Mouse (Mus musculus) limb, embryonic 11.5 days (tissue): ENCODE results near the gene Gsx2. TPM values are rescaled to one million over a fixed set of nuclear protein-coding genes. Genes with fewer than 3 reads are reported as not detected.

Experiments
- ATAC-seq: fragments of 200-750 bp; cut with Nextera tagmentation; 2 replicates; pipeline ENCODE4 v1.8.0; 2017; ENCODE audit warnings: low read depth; ENCODE audit not compliant: insufficient number of reproducible peaks, low FRiP score, low TSS enrichment
- DNase-seq: peaks from one replicate; pipeline ENCODE4 v3.0.0-alpha.2; 2015; ENCODE audit warnings: low spot score
- H3K27ac ChIP-seq: fragments of 300-500 bp; sonication (generic); replicated peaks from 2 replicates; pipeline ENCODE4 v1.5.1; 2014; ENCODE audit warnings: low read depth, mild to moderate bottlenecking, low read length
- H3K27me3 ChIP-seq: fragments of 300-500 bp; sonication (generic); 2 replicates; pipeline ENCODE4 v1.6.1; 2014; ENCODE audit warnings: mild to moderate bottlenecking, low read length, mixed read lengths; ENCODE audit not compliant: control insufficient read depth, insufficient read depth
- H3K36me3 ChIP-seq: fragments of 300-500 bp; sonication (generic); 2 replicates; pipeline ENCODE4 v1.6.1; 2014; ENCODE audit warnings: mild to moderate bottlenecking, low read length, moderate library complexity, mixed read lengths; ENCODE audit not compliant: control insufficient read depth, insufficient read depth
- H3K4me1 ChIP-seq: fragments of 300-500 bp; sonication (generic); 2 replicates; pipeline ENCODE4 v1.6.1; 2014; ENCODE audit warnings: low read length, mixed read lengths; ENCODE audit not compliant: control insufficient read depth, insufficient read depth
- H3K4me2 ChIP-seq: fragments of 300-500 bp; sonication (generic); 2 replicates; pipeline ENCODE4 v1.6.1; 2014; ENCODE audit warnings: low read depth, mild to moderate bottlenecking, moderate library complexity; ENCODE audit not compliant: severe bottlenecking
- H3K4me3 ChIP-seq: fragments of 300-500 bp; sonication (generic); 2 replicates; pipeline ENCODE4 v1.5.1; 2014; ENCODE audit warnings: low read depth, low read length
- H3K9ac ChIP-seq: fragments of 300-500 bp; sonication (generic); 2 replicates; pipeline ENCODE4 v1.6.1; 2014; ENCODE audit warnings: mild to moderate bottlenecking, low read length
- H3K9me3 ChIP-seq: fragments of 300-500 bp; sonication (generic); 2 replicates; pipeline ENCODE4 v1.6.1; 2016; ENCODE audit warnings: low read length; ENCODE audit not compliant: control insufficient read depth
- WGBS: fragments of 180-500 bp; shearing (Covaris S2); extraction: QIAGEN DNeasy Blood & Tissue Kit; methylation state at CpG from one replicate; pipeline ENCODE4 v1.1.7; 2014; 5-methylcytosine and 5-hydroxymethylcytosine counted together
- polyA plus RNA-seq: library from polyadenylated mRNA; unstranded; fragments of >200 nt; fragmentation: Nextera tagmentation; extraction: Ambion mirVana; gene quantifications from 2 replicates; pipeline ENCODE4 v1.2.1, GENCODE M21; 2014

Gsx2 gene
- polyA plus RNA-seq, 1 experiment from 2014 or later = not detected

DNA sequence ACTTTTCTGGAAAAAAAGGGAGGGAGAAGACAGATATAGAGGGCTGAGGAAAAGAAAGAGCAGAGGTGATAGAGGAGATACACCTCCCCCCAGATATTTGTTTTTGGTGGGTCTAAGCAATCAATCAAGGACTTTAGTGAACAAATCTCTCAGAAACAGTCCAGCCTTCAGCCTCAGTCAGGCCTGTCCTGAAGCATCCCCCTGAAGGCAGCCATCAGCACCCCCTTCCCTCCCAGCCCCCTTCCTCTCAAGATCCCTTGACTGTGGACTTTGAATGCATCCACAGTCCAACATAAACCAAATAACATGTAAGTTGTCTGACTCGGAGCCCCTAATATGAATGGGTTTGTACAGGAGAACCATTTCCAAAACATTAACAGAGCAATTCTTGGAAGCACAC, 2.2 kb upstream of the Gsx2 start:
- WGBS = 32% methylated on average over 1 of the region's 1 CpGs
- ATAC-seq (no peak), DNase-seq (no peak)
- H3K4me3 ChIP-seq = no peak overlapping the region
- H3K4me1 ChIP-seq = peaks cover 24% of the 10 kb centered on the region
- no peaks in the 10 kb centered on the region for H3K36me3 ChIP-seq
- H3K27ac ChIP-seq = no peak overlapping the region
- no peaks in the 10 kb centered on the region for H3K9me3 ChIP-seq
- H3K27me3 ChIP-seq = peaks cover 93% of the 10 kb centered on the region
- H3K9ac ChIP-seq = no peak overlapping the region
- H3K4me2 ChIP-seq = no peak overlapping the region

GRCm38 (mm10) chr5:75073684-75074083, 1.7 kb upstream of the Gsx2 start:
- 7% methylated on average over 3 of the region's 3 CpGs for WGBS
- H3K27me3 ChIP-seq = peaks cover 93% of the 10 kb centered on the region
- ATAC-seq (no peak), DNase-seq (peak; percentile 24)
- no peak overlapping the region for H3K4me3 ChIP-seq
- no peak overlapping the region for H3K4me2 ChIP-seq
- peaks cover 24% of the 10 kb centered on the region for H3K4me1 ChIP-seq
- H3K27ac ChIP-seq = no peak overlapping the region
- H3K9me3 ChIP-seq = no peaks in the 10 kb centered on the region
- no peaks in the 10 kb centered on the region for H3K36me3 ChIP-seq
- no peak overlapping the region for H3K9ac ChIP-seq

- H3K27ac ChIP-seq = no peak overlapping the region
- H3K9ac ChIP-seq = no peak overlapping the region
- peak; percentile 41 for DNase-seq
- H3K4me1 ChIP-seq = peaks cover 24% of the 10 kb centered on the region
- H3K4me3 ChIP-seq = no peak overlapping the region
- no peak for ATAC-seq
- no peak overlapping the region for H3K4me2 ChIP-seq
- no peaks in the 10 kb centered on the region for H3K9me3 ChIP-seq
- WGBS = 2% methylated on average over 4 of the region's 4 CpGs
- H3K27me3 ChIP-seq = peaks cover 93% of the 10 kb centered on the region
- no peaks in the 10 kb centered on the region for H3K36me3 ChIP-seq
Observed at GRCm38 (mm10) chr5:75074132-75074531, 1.3 kb upstream of the Gsx2 start.

- Histone ChIP-seq H3K27ac (no peak overlapping the region), H3K4me3 (peak overlapping the region; percentile 16; the same call in 1 of the 2 replicates), H3K4me1 (peaks cover 24% of the 10 kb centered on the region), H3K9me3 (no peaks in the 10 kb centered on the region), H3K36me3 (no peaks in the 10 kb centered on the region), H3K4me2 (peak overlapping the region; percentile 37; the same call in 1 of the 2 replicates), H3K27me3 (peaks cover 93% of the 10 kb centered on the region), H3K9ac (no peak overlapping the region)
- DNase-seq = peak; percentile 56
- no peak for ATAC-seq
- whole genome bisulfite sequencing = 1% methylated on average over 15 of the region's 15 CpGs
Observed at GRCm38 (mm10) chr5:75074537-75075382, 641 bp upstream of the Gsx2 start.

GRCm38 (mm10) chr5:75076326-75077050, 1.1 kb downstream of the Gsx2 start:
- DNase-seq = peak; percentile 56
- Histone ChIP-seq H3K9ac (no peak overlapping the region), H3K9me3 (no peaks in the 10 kb centered on the region), H3K27me3 (peaks cover 96% of the 10 kb centered on the region), H3K36me3 (no peaks in the 10 kb centered on the region), H3K4me1 (peaks cover 14% of the 10 kb centered on the region), H3K4me3 (no peak overlapping the region; the same call in 1 of the 2 replicates), H3K27ac (no peak overlapping the region), H3K4me2 (peak overlapping the region; percentile 37; the same call in 1 of the 2 replicates)
- WGBS = 1% methylated on average over 17 of the region's 17 CpGs
- ATAC-seq = no peak

DNA sequence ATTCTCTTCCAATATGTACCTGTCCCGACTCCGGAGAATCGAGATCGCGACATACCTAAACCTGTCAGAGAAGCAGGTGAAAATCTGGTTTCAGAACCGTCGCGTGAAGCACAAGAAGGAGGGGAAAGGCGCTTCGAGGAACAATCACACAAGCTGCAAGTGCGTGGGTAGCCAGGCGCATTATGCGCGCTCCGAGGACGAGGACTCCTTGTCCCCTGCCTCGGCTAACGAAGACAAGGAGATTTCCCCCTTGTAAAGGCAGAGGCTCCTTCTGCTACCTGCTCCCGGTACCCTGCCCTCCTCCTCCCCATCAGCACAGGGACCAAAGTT, 1.6 kb downstream of the Gsx2 start:
- 1% methylated on average over 19 of the region's 19 CpGs for WGBS
- H3K4me3 ChIP-seq = no peak overlapping the region
- H3K9ac ChIP-seq = no peak overlapping the region
- DNase-seq (peak; percentile 67), ATAC-seq (no peak)
- H3K36me3 ChIP-seq = no peaks in the 10 kb centered on the region
- H3K27me3 ChIP-seq = peaks cover 96% of the 10 kb centered on the region
- H3K27ac ChIP-seq = no peak overlapping the region
- H3K9me3 ChIP-seq = no peaks in the 10 kb centered on the region
- H3K4me2 ChIP-seq = no peak overlapping the region
- H3K4me1 ChIP-seq = peaks cover 14% of the 10 kb centered on the region

DNA sequence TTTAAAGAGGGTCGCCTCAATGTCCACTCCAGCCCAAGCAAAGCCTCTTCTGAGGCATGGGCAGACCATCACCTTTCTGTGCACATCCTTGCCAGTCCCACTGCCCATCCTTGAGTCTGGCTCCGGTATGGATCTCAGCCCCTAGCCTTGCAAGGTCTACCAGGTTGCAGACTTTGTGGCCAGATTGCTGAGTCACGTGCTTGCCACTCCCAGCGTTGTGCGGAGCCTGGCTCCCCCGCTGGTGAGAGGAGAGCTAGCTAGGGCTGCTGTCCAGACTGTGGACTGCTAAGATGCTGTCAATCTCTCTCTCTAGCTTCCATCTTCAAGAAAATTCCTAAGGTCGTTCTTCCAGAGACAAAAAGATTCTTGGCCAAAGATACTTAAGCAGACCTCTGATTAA, 4.2 kb downstream of the Gsx2 start:
- peaks cover 9% of the 10 kb centered on the region for H3K4me1 ChIP-seq
- WGBS = 0% methylated on average over 7 of the region's 7 CpGs
- peaks cover 96% of the 10 kb centered on the region for H3K27me3 ChIP-seq
- no peak overlapping the region for H3K9ac ChIP-seq
- no peaks in the 10 kb centered on the region for H3K9me3 ChIP-seq
- no peak overlapping the region for H3K27ac ChIP-seq
- DNase-seq (peak; percentile 52), ATAC-seq (no peak)
- H3K4me3 ChIP-seq = no peak overlapping the region
- no peak overlapping the region for H3K4me2 ChIP-seq
- no peaks in the 10 kb centered on the region for H3K36me3 ChIP-seq

DNA sequence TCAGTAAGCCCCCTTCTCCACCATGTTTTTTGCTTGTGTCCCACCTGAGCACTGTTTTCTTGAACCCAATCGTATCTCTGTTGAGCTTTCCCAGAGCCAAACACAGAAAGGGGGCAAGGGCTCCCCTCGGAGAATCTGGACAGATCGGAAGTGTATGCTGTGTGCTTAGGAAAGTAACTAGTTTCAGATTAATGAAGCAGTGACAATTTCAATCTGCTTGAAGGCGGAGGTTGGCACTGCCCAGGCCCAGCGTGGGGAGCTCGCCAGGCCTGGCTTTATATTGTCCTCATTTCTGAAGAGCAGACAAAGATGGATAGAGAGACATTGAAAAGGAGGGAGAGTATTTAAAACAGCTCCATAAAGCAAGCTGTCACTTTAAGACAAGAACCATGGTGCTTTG, 7.0 kb downstream of the Gsx2 start:
- DNase-seq (peak; percentile 23), ATAC-seq (no peak)
- Histone ChIP-seq H3K27me3 (peaks cover 96% of the 10 kb centered on the region), H3K4me3 (no peak overlapping the region), H3K9ac (no peak overlapping the region), H3K36me3 (no peaks in the 10 kb centered on the region), H3K4me1 (no peaks in the 10 kb centered on the region), H3K9me3 (no peaks in the 10 kb centered on the region), H3K4me2 (no peak overlapping the region), H3K27ac (no peak overlapping the region)
- 3% methylated on average over 6 of the region's 6 CpGs for WGBS
